8 mouse cellular contexts compared by ENCODE assay signal in the genomic region with DNA sequence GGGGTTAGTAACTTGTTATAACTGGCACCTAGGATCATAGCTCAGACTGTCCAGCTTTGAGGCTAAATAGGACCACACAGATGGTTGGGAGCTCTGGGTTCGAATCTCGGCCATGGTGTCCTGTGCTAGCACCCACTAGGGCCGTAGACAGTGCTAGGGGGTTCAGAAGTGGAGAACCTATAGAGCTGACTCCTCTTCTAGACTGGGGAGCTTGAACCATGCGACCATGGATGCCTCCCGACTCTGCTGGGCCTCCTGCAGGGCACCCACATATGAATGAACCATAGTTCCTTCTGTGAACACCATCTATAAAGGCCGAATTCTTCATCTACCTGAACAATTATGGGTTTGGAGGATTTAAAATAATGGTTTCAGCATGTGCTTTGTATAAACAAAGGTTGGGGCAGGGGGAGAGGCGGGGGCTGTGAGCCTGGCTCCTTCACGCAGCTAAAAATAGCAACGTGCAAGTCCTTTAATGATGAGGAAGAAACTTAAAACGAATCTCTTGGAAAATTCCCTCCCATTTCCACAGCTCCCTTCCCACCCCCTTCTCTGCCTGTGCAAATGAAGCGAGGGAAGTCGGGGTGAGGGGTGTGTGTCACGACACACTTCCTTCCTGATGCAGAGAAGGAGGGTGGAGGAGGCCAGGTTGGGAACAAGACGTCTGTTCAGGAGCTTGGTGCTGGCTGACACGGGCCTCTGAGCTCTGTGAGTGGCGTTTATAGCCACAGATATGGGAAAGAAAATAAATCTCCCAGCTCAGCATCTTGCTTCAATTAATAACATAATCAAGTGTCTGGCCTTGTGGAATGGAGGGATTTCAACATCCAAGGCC.
DNase-seq lines count a peak whose midpoint lies in the region; ATAC-seq and TF ChIP-seq lines count a peak whose summit lies in the region.
"Had no signal": no experiment of that assay in that cellular context is flagged by ENCODE, and none has a peak within 500 bp of the region (broad histone marks: within the 10 kb centered on the region; RNA-seq: fewer than 3 reads in every experiment).

No protein-coding gene starts in this region.

- H3K9me3 ChIP-seq in liver, embryonic 11.5 days (ENCODE audit: control insufficient read depth, low read length): no peaks in the 10 kb centered on the region
- H3K9me3 ChIP-seq in liver, postnatal 0 days (ENCODE audit: low read length): no peaks in the 10 kb centered on the region
- no peaks in the 10 kb centered on the region for H3K9me3 ChIP-seq in embryonic facial prominence, embryonic 15.5 days (replicated peaks)
- no peaks in the 10 kb centered on the region for H3K9me3 ChIP-seq in stomach, embryonic 14.5 days (ENCODE audit: control insufficient read depth, low read depth, low read length)

- no peak for ATAC-seq in liver, embryonic 11.5 days (replicated peaks; ENCODE audit: low FRiP score)
- no peak for ATAC-seq in liver, postnatal 0 days
- ATAC-seq in embryonic facial prominence, embryonic 15.5 days (ENCODE audit: insufficient number of reproducible peaks, low FRiP score, low TSS enrichment, low read depth): peak; percentile 83; the same call in 1 of the 2 replicates
- peak; percentile 56; the same call in 1 of the 2 replicates for ATAC-seq in stomach, embryonic 14.5 days (ENCODE audit: insufficient number of reproducible peaks, insufficient read depth, low FRiP score, low read depth)
- ATAC-seq in frontal cortex, adult (ENCODE audit: low TSS enrichment): no peak
- ATAC-seq: Patski had no signal

- 43% methylated on average over 16 of the region's 16 CpGs for WGBS in liver, embryonic 11.5 days
- 47% methylated on average over 16 of the region's 16 CpGs for WGBS in liver, postnatal 0 days (ENCODE audit: insufficient replicate concordance)
- 29% methylated on average over 16 of the region's 16 CpGs for WGBS in embryonic facial prominence, embryonic 15.5 days
- 33% methylated on average over 16 of the region's 16 CpGs for WGBS in stomach, embryonic 14.5 days

- H3K4me3 ChIP-seq in liver, embryonic 11.5 days (ENCODE audit: low read depth, low read length): no peak overlapping the region
- no peak overlapping the region for H3K4me3 ChIP-seq in liver, postnatal 0 days (ENCODE audit: low read depth, low read length)
- no peak overlapping the region for H3K4me3 ChIP-seq in embryonic facial prominence, embryonic 15.5 days (replicated peaks)
- H3K4me3 ChIP-seq in stomach, embryonic 14.5 days (ENCODE audit: low read depth, low read length): no peak overlapping the region

- 0 out of 2 replicates have a peak overlapping the region, but pooled peaks have one; percentile 5 for H3K9ac ChIP-seq in liver, embryonic 11.5 days (ENCODE audit: low read depth, low read length)
- H3K9ac ChIP-seq in liver, postnatal 0 days (replicated peaks): no peak overlapping the region
- H3K9ac ChIP-seq in embryonic facial prominence, embryonic 15.5 days: no peak overlapping the region
- no peak overlapping the region for H3K9ac ChIP-seq in stomach, embryonic 14.5 days (replicated peaks; ENCODE audit: low read depth, low read length)

- H3K4me2 ChIP-seq in liver, embryonic 11.5 days: no peak overlapping the region
- no peak overlapping the region for H3K4me2 ChIP-seq in liver, postnatal 0 days (ENCODE audit: low read depth, low read length)
- H3K4me2 ChIP-seq in embryonic facial prominence, embryonic 15.5 days (replicated peaks): no peak overlapping the region; the same call in 1 of the 2 replicates
- H3K4me2 ChIP-seq in stomach, embryonic 14.5 days (replicated peaks; ENCODE audit: low read depth, low read length): no peak overlapping the region

- TF ChIP-seq EP300 in liver, postnatal 0 days (IDR thresholded peaks at IDR 0.05; ENCODE audit: low read depth): no peak

- H3K36me3 ChIP-seq in liver, embryonic 11.5 days (ENCODE audit: control insufficient read depth, insufficient read depth, low read length): no peaks in the 10 kb centered on the region
- H3K36me3 ChIP-seq in liver, postnatal 0 days (replicated peaks; ENCODE audit: insufficient read depth, low read length): no peaks in the 10 kb centered on the region
- H3K36me3 ChIP-seq in embryonic facial prominence, embryonic 15.5 days: no peaks in the 10 kb centered on the region
- H3K36me3 ChIP-seq in stomach, embryonic 14.5 days (ENCODE audit: control insufficient read depth, insufficient read depth, low read length): no peaks in the 10 kb centered on the region

- no peak overlapping the region for H3K27ac ChIP-seq in liver, embryonic 11.5 days (ENCODE audit: low read depth, low read length)
- no peak overlapping the region for H3K27ac ChIP-seq in liver, postnatal 0 days (ENCODE audit: low read depth)
- H3K27ac ChIP-seq in embryonic facial prominence, embryonic 15.5 days (replicated peaks): peak overlapping the region; percentile 74
- no peak overlapping the region for H3K27ac ChIP-seq in stomach, embryonic 14.5 days (ENCODE audit: low read length)

- peaks cover 9% of the 10 kb centered on the region for H3K4me1 ChIP-seq in liver, embryonic 11.5 days (replicated peaks; ENCODE audit: control insufficient read depth, insufficient read depth, low read length)
- H3K4me1 ChIP-seq in liver, postnatal 0 days (ENCODE audit: insufficient read depth): no peaks in the 10 kb centered on the region
- peaks cover 20% of the 10 kb centered on the region for H3K4me1 ChIP-seq in embryonic facial prominence, embryonic 15.5 days
- H3K4me1 ChIP-seq in stomach, embryonic 14.5 days (ENCODE audit: control insufficient read depth, insufficient read depth, low read length): peaks cover 5% of the 10 kb centered on the region

- TF ChIP-seq CTCF in liver, postnatal 0 days (IDR thresholded peaks at IDR 0.05; ENCODE audit: low read depth): no peak

- DNase-seq in liver, embryonic 11.5 days (ENCODE audit: low spot score): no peak
- no peak for DNase-seq in liver, postnatal 0 days
- DNase-seq in heart, postnatal 25 days (ENCODE audit: low spot score): peak; percentile 14
- no peak for DNase-seq in cerebellum, postnatal 36 days

- H3K27me3 ChIP-seq in liver, embryonic 11.5 days (replicated peaks; ENCODE audit: control insufficient read depth, insufficient read depth, low read length): peaks cover 3% of the 10 kb centered on the region; the same call in 1 of the 2 replicates
- 0 out of 2 replicates have a peak, but pooled peaks cover 6% of the 10 kb centered on the region for H3K27me3 ChIP-seq in liver, postnatal 0 days (ENCODE audit: insufficient read depth, low read length)
- no peaks in the 10 kb centered on the region for H3K27me3 ChIP-seq in embryonic facial prominence, embryonic 15.5 days
- no peaks in the 10 kb centered on the region for H3K27me3 ChIP-seq in stomach, embryonic 14.5 days (ENCODE audit: control insufficient read depth, insufficient read depth, low read length)
- H3K27me3 ChIP-seq: Patski had no signal

- intact Hi-C loops in heart, postnatal 25 days (cut with DNase I): no loop called here

Comparison
In these comparisons a context has a peak if more than half of its experiments do, and no peak if none do; other contexts are left out.
1. ATAC-seq: peak in embryonic facial prominence, embryonic 15.5 days (single experiment) and stomach, embryonic 14.5 days (single experiment); none in liver, embryonic 11.5 days (single experiment), liver, postnatal 0 days (single experiment) and frontal cortex, adult (single experiment).